Mouse (Mus musculus): ENCODE results near the gene Iqgap1. TPM values are rescaled to one million over a fixed set of nuclear protein-coding genes. Genes with fewer than 3 reads are reported as not detected.

The Iqgap1 gene
- polyA plus RNA-seq, 1 experiment: 284 TPM

GRCm38 (mm10) chr7:80777151-80777550 is 48.6 kb downstream of the Iqgap1 start:
- TF ChIP-seq CTCF (IDR thresholded peaks at IDR 0.05; ENCODE audit: low read depth, low read length): no peak
- no peak for TF ChIP-seq POLR2A (IDR thresholded peaks at IDR 0.05; ENCODE audit: borderline replicate concordance, low read depth, low read length)
- no peak overlapping the region for H3K4me3 ChIP-seq (ENCODE audit: insufficient read depth, low read length)
- peak overlapping the region; percentile 99 for H3K27ac ChIP-seq (ENCODE audit: insufficient read depth, low read depth, low read length)
- peaks cover 78% of the 10 kb centered on the region for H3K4me1 ChIP-seq (ENCODE audit: control insufficient read depth, insufficient read depth, low read length)

- H3K27ac ChIP-seq (ENCODE audit: insufficient read depth, low read depth, low read length): peak overlapping the region; percentile 98
- peaks cover 67% of the 10 kb centered on the region for H3K4me1 ChIP-seq (ENCODE audit: control insufficient read depth, insufficient read depth, low read length)
- no peak for TF ChIP-seq CTCF (IDR thresholded peaks at IDR 0.05; ENCODE audit: low read depth, low read length)
- H3K4me3 ChIP-seq (ENCODE audit: insufficient read depth, low read length): peak overlapping the region; percentile 52
Observed at GRCm38 (mm10) chr7:80776090-80776489, 49.7 kb downstream of the Iqgap1 start.

- Histone ChIP-seq H3K4me3 (ENCODE audit: insufficient read depth, low read length) (peak overlapping the region; percentile 52), H3K27ac (ENCODE audit: insufficient read depth, low read depth, low read length) (peak overlapping the region; percentile 98), H3K4me1 (ENCODE audit: control insufficient read depth, insufficient read depth, low read length) (peaks cover 63% of the 10 kb centered on the region)
- TF ChIP-seq CTCF (IDR thresholded peaks at IDR 0.05; ENCODE audit: low read depth, low read length) (0 out of 2 replicates have a peak, but pooled peaks have one; percentile 17), POLR2A (IDR thresholded peaks at IDR 0.05; ENCODE audit: borderline replicate concordance, low read depth, low read length) (no peak)
Observed at GRCm38 (mm10) chr7:80775448-80775904, 50.3 kb downstream of the Iqgap1 start.

- peaks cover 59% of the 10 kb centered on the region for H3K4me1 ChIP-seq (ENCODE audit: control insufficient read depth, insufficient read depth, low read length)
- 0 out of 2 replicates have a peak, but pooled peaks have one; percentile 20 for TF ChIP-seq CTCF (IDR thresholded peaks at IDR 0.05; ENCODE audit: low read depth, low read length)
- TF ChIP-seq POLR2A (IDR thresholded peaks at IDR 0.05; ENCODE audit: borderline replicate concordance, low read depth, low read length): no peak
- H3K4me3 ChIP-seq (ENCODE audit: insufficient read depth, low read length): peak overlapping the region; percentile 52
- peak overlapping the region; percentile 100 for H3K27ac ChIP-seq (ENCODE audit: insufficient read depth, low read depth, low read length)
Observed at GRCm38 (mm10) chr7:80774615-80775447, 50.9 kb downstream of the Iqgap1 start.

- Histone ChIP-seq H3K4me3 (ENCODE audit: insufficient read depth, low read length) (peak overlapping the region; percentile 50), H3K4me1 (ENCODE audit: control insufficient read depth, insufficient read depth, low read length) (peaks cover 57% of the 10 kb centered on the region), H3K27ac (ENCODE audit: insufficient read depth, low read depth, low read length) (peak overlapping the region; percentile 100)
- no peak for TF ChIP-seq CTCF (IDR thresholded peaks at IDR 0.05; ENCODE audit: low read depth, low read length)
- no peak for TF ChIP-seq POLR2A (IDR thresholded peaks at IDR 0.05; ENCODE audit: borderline replicate concordance, low read depth, low read length)
Observed at GRCm38 (mm10) chr7:80773834-80774614, 51.8 kb downstream of the Iqgap1 start.

GRCm38 (mm10) chr7:80770466-80770865 is 55.3 kb downstream of the Iqgap1 start:
- TF ChIP-seq POLR2A (IDR thresholded peaks at IDR 0.05; ENCODE audit: borderline replicate concordance, low read depth, low read length) (no peak), CTCF (IDR thresholded peaks at IDR 0.05; ENCODE audit: low read depth, low read length) (no peak)
- Histone ChIP-seq H3K4me1 (ENCODE audit: control insufficient read depth, insufficient read depth, low read length) (peaks cover 54% of the 10 kb centered on the region), H3K27ac (ENCODE audit: insufficient read depth, low read depth, low read length) (peak overlapping the region; percentile 14; the same call in 1 of the 2 replicates), H3K4me3 (ENCODE audit: insufficient read depth, low read length) (no peak overlapping the region)

- Histone ChIP-seq H3K4me1 (ENCODE audit: control insufficient read depth, insufficient read depth, low read length) (peaks cover 36% of the 10 kb centered on the region), H3K4me3 (ENCODE audit: insufficient read depth, low read length) (no peak overlapping the region), H3K27ac (ENCODE audit: insufficient read depth, low read depth, low read length) (peak overlapping the region; percentile 29)
- TF ChIP-seq POLR2A (IDR thresholded peaks at IDR 0.05; ENCODE audit: borderline replicate concordance, low read depth, low read length) (no peak), CTCF (IDR thresholded peaks at IDR 0.05; ENCODE audit: low read depth, low read length) (no peak)
Observed at GRCm38 (mm10) chr7:80766861-80767312, 58.9 kb downstream of the Iqgap1 start.

- H3K4me3 ChIP-seq (ENCODE audit: insufficient read depth, low read length): no peak overlapping the region
- TF ChIP-seq POLR2A (IDR thresholded peaks at IDR 0.05; ENCODE audit: borderline replicate concordance, low read depth, low read length): no peak
- TF ChIP-seq CTCF (IDR thresholded peaks at IDR 0.05; ENCODE audit: low read depth, low read length): no peak
- peak overlapping the region; percentile 53 for H3K27ac ChIP-seq (ENCODE audit: insufficient read depth, low read depth, low read length)
- H3K4me1 ChIP-seq (ENCODE audit: control insufficient read depth, insufficient read depth, low read length): peaks cover 36% of the 10 kb centered on the region
Observed at GRCm38 (mm10) chr7:80766072-80766471, 59.7 kb downstream of the Iqgap1 start.

GRCm38 (mm10) chr7:80763864-80764437 is 61.8 kb downstream of the Iqgap1 start:
- Histone ChIP-seq H3K4me1 (ENCODE audit: control insufficient read depth, insufficient read depth, low read length) (peaks cover 32% of the 10 kb centered on the region), H3K4me3 (ENCODE audit: insufficient read depth, low read length) (no peak overlapping the region), H3K27ac (ENCODE audit: insufficient read depth, low read depth, low read length) (no peak overlapping the region)
- TF ChIP-seq CTCF (IDR thresholded peaks at IDR 0.05; ENCODE audit: low read depth, low read length) (no peak), POLR2A (IDR thresholded peaks at IDR 0.05; ENCODE audit: borderline replicate concordance, low read depth, low read length) (no peak)
